Mouse (Mus musculus): Measurements from ENCODE around the gene Zfp108. TPM values are rescaled to one million over a fixed set of nuclear protein-coding genes. Genes with fewer than 3 reads are reported as not detected.

The Zfp108 gene
- total and polyA plus RNA-seq, 2 experiments from 2014 or later, result 3.4 to 5.5 TPM

- Histone ChIP-seq H3K36me3 (ENCODE audit: insufficient read depth, low read length) (0 out of 2 replicates have a peak, but pooled peaks cover 3% of the 10 kb centered on the region), H3K9ac (replicated peaks; ENCODE audit: low read length, poor library complexity, severe bottlenecking) (peak within 1 kb of the TSS; percentile 51), H3K4me2 (ENCODE audit: low read depth, low read length, poor library complexity, severe bottlenecking) (peak within 1 kb of the TSS; percentile 54), H3K9me3 (ENCODE audit: low read length) (no peaks in the 10 kb centered on the region), H3K27ac (ENCODE audit: low read depth, low read length) (no peak within 1 kb of the TSS), H3K4me1 (ENCODE audit: insufficient read depth, low read length) (no peaks in the 10 kb centered on the region), H3K27me3 (ENCODE audit: insufficient read depth, low read length) (no peaks in the 10 kb centered on the region), H3K4me3 (ENCODE audit: low read depth, low read length) (peak within 1 kb of the TSS; percentile 58)
- WGBS, result 6% methylated on average over 27 of the region's 28 CpGs
- no peak; the same call in 1 of the 2 replicates for TF ChIP-seq CTCF (IDR thresholded peaks at IDR 0.05)
- peak; percentile 87 for ATAC-seq (ENCODE audit: low FRiP score)
- peak; percentile 72 for DNase-seq (ENCODE audit: low spot score)
Measured at GRCm38 (mm10) chr7:24237040-24237791, 17.4 kb upstream of the Zfp108 start, which contains the start of gene Zfp109. Gene Zfp109, minus strand, starts transcription at chr7:24237560.

- Histone ChIP-seq H3K4me3 (ENCODE audit: low read depth, low read length) (peak overlapping the region; percentile 56), H3K4me2 (ENCODE audit: low read depth, low read length, poor library complexity, severe bottlenecking) (peak overlapping the region; percentile 71), H3K9ac (replicated peaks; ENCODE audit: low read length, poor library complexity, severe bottlenecking) (peak overlapping the region; percentile 55; the same call in 1 of the 2 replicates), H3K9me3 (ENCODE audit: low read length) (no peaks in the 10 kb centered on the region), H3K36me3 (ENCODE audit: insufficient read depth, low read length) (peaks cover 3% of the 10 kb centered on the region; the same call in 1 of the 2 replicates), H3K27me3 (ENCODE audit: insufficient read depth, low read length) (no peaks in the 10 kb centered on the region), H3K4me1 (ENCODE audit: insufficient read depth, low read length) (peaks cover 3% of the 10 kb centered on the region), H3K27ac (ENCODE audit: low read depth, low read length) (no peak overlapping the region)
- 64% methylated on average over 9 of the region's 9 CpGs for WGBS
- peak; percentile 49 for ATAC-seq (ENCODE audit: low FRiP score)
- DNase-seq (ENCODE audit: low spot score), result no peak
- TF ChIP-seq CTCF (IDR thresholded peaks at IDR 0.05), result no peak
Measured at GRCm38 (mm10) chr7:24253779-24254615, 597 bp upstream of the Zfp108 start.

DNA sequence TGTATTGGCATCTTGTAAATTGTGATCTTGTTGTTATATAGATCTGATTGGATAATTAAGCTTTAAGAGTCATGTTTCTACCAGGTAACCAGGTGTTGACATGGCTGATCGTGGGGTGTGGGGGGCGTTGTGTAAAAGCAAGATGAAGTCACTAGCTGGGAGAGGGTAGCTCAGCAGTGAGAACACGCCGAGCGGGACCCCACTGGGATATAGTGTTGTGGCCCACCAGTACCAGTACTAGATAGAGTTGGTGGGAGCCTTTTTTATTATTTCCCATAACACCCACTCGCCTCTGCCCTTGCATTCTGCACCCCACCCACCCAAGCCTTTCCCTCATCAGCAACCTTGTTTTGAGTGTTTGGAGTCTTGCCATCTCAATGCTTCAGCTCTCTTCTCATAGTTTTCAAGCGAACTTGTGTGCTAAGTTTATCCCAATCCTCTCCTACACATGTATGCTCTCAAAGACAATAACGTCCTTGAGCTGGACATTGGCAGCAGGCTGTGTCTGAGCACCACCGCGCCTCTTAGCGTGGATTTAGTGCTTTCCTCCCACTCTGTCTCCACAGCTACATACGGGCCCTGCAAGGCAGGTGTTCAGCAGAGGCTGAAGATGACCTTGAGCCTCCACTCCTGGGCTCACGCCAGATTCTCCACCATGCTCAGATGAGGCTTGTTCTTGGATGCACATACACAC, 4.9 kb downstream of the Zfp108 start:
- H3K9ac ChIP-seq (replicated peaks; ENCODE audit: low read length, poor library complexity, severe bottlenecking), result no peak overlapping the region
- no peak overlapping the region for H3K4me2 ChIP-seq (ENCODE audit: low read depth, low read length, poor library complexity, severe bottlenecking)
- H3K27me3 ChIP-seq (ENCODE audit: insufficient read depth, low read length), result no peaks in the 10 kb centered on the region
- peaks cover 3% of the 10 kb centered on the region for H3K4me1 ChIP-seq (ENCODE audit: insufficient read depth, low read length)
- WGBS, result 91% methylated on average over 13 of the region's 13 CpGs
- no peak overlapping the region for H3K4me3 ChIP-seq (ENCODE audit: low read depth, low read length)
- no peak for TF ChIP-seq CTCF (IDR thresholded peaks at IDR 0.05)
- H3K36me3 ChIP-seq (ENCODE audit: insufficient read depth, low read length), result peaks cover 20% of the 10 kb centered on the region
- H3K9me3 ChIP-seq (ENCODE audit: low read length), result no peaks in the 10 kb centered on the region
- no peak for DNase-seq (ENCODE audit: low spot score)
- no peak overlapping the region for H3K27ac ChIP-seq (ENCODE audit: low read depth, low read length)
- ATAC-seq (ENCODE audit: low FRiP score), result no peak

DNA sequence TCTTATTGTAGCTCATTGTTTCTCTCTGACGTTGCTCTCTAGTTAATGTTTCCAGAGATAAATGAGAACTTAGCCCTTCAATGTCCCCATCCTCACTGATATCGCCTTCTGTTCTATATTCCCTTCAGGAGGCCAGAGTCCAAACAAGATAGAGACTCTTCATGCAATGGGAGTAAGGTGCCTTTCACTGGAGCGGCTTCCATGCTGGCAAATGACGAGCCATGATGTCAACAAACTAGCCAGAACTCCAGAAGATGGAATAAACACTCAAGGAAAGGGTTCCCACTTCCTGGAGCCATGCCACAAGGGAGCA, 5.4 kb downstream of the Zfp108 start:
- no peaks in the 10 kb centered on the region for H3K9me3 ChIP-seq (ENCODE audit: low read length)
- no peak overlapping the region for H3K4me3 ChIP-seq (ENCODE audit: low read depth, low read length)
- H3K4me1 ChIP-seq (ENCODE audit: insufficient read depth, low read length), result peaks cover 3% of the 10 kb centered on the region
- TF ChIP-seq CTCF (IDR thresholded peaks at IDR 0.05), result no peak
- H3K36me3 ChIP-seq (ENCODE audit: insufficient read depth, low read length), result peaks cover 20% of the 10 kb centered on the region
- no peak for DNase-seq (ENCODE audit: low spot score)
- no peak overlapping the region for H3K9ac ChIP-seq (replicated peaks; ENCODE audit: low read length, poor library complexity, severe bottlenecking)
- H3K27me3 ChIP-seq (ENCODE audit: insufficient read depth, low read length), result no peaks in the 10 kb centered on the region
- no peak overlapping the region for H3K4me2 ChIP-seq (ENCODE audit: low read depth, low read length, poor library complexity, severe bottlenecking)
- no peak for ATAC-seq (ENCODE audit: low FRiP score)
- WGBS, result 91% methylated on average over 4 of the region's 4 CpGs
- no peak overlapping the region for H3K27ac ChIP-seq (ENCODE audit: low read depth, low read length)

- 0 out of 2 replicates have a peak, but pooled peaks cover 4% of the 10 kb centered on the region for H3K4me1 ChIP-seq (ENCODE audit: insufficient read depth, low read length)
- H3K36me3 ChIP-seq (ENCODE audit: insufficient read depth, low read length), result 0 out of 2 replicates have a peak, but pooled peaks cover 3% of the 10 kb centered on the region
- H3K4me3 ChIP-seq (ENCODE audit: low read depth, low read length), result no peak overlapping the region
- no peak overlapping the region for H3K27ac ChIP-seq (ENCODE audit: low read depth, low read length)
- no peak for TF ChIP-seq CTCF (IDR thresholded peaks at IDR 0.05)
- no peaks in the 10 kb centered on the region for H3K9me3 ChIP-seq (ENCODE audit: low read length)
- DNase-seq (ENCODE audit: low spot score) (peak; percentile 5), ATAC-seq (ENCODE audit: low FRiP score) (no peak)
- H3K27me3 ChIP-seq (ENCODE audit: insufficient read depth, low read length), result no peaks in the 10 kb centered on the region
- H3K9ac ChIP-seq (replicated peaks; ENCODE audit: low read length, poor library complexity, severe bottlenecking), result no peak overlapping the region
- H3K4me2 ChIP-seq (ENCODE audit: low read depth, low read length, poor library complexity, severe bottlenecking), result no peak overlapping the region
- 66% methylated on average over 24 of the region's 24 CpGs for WGBS
Measured at GRCm38 (mm10) chr7:24268176-24269155, 13.9 kb downstream of the Zfp108 start.
